Mouse (Mus musculus) lung, adult 2 months (tissue): ENCODE data around the gene Far1.

Experiments
- CTCF ChIP-seq: fragments of 200-500 bp; IDR thresholded peaks from 2 replicates; pipeline ENCODE4 v1.5.1; 2011; ENCODE audit warnings: mild to moderate bottlenecking, low read length, control low read depth; ENCODE audit not compliant: insufficient read depth
- POLR2A ChIP-seq: fragments of 200-500 bp; IDR thresholded peaks from 2 replicates; pipeline ENCODE4 v1.6.1; 2011; ENCODE audit warnings: low read depth, mild to moderate bottlenecking, control low read depth, low read length, borderline replicate concordance; ENCODE audit errors: extremely low read depth

- TF ChIP-seq CTCF (no peak), POLR2A (no peak)
Measured at GRCm38 (mm10) chr7:113543158-113543557, 29.5 kb downstream of the Far1 start.
